Mouse (Mus musculus) Patski (cell line): ENCODE measurements around the gene Vasn. TPM values are rescaled to one million over a fixed set of nuclear protein-coding genes. Genes with fewer than 3 reads are reported as not detected.

Experiments used
- ATAC-seq: fragments of 100-300 bp; one replicate; pipeline ENCODE4 v1.8.0; 2021
- CTCF ChIA-PET: fragments of 350-600 bp; sonication (Branson Sonifier 250); formaldehyde crosslinking; loops from one replicate; lab custom pipeline; 2022; ENCODE audit warnings: inconsistent platforms; lab: Charles Lee
- POLR2A ChIA-PET: fragments of 350-600 bp; sonication (Branson Sonifier 250); formaldehyde crosslinking; loops from one replicate; lab custom pipeline; 2022; ENCODE audit warnings: antibody characterized with exemption, inconsistent platforms; lab: Charles Lee
- DNase-seq: peaks from one replicate; pipeline ENCODE4 v3.0.0-alpha.2; 2011; ENCODE audit warnings: low read depth, low spot score
- H3K27me3 ChIP-seq: fragments of 371-371 bp; one replicate; pipeline ENCODE4 v1.5.1; 2021
- CTCF ChIP-seq: fragments of 100-300 bp; IDR thresholded peaks from one replicate; pipeline ENCODE4 v1.5.1; 2021
- in situ Hi-C: fragments of 300-500 bp; cut with MboI; formaldehyde crosslinking; loops from 3 replicates; pipeline ENCODE4 v1.11.1; 2018; ENCODE audit warnings: low pct_unique_long_range_greater_than_20kb, mixed read lengths
- polyA plus RNA-seq: library from polyadenylated mRNA; unstranded; gene quantifications from one replicate; pipeline ENCODE4 v1.2.3, GENCODE M21; 2021

Vasn gene
- polyA plus RNA-seq, 1 experiment from 2014 or later: 74.5 TPM

DNA sequence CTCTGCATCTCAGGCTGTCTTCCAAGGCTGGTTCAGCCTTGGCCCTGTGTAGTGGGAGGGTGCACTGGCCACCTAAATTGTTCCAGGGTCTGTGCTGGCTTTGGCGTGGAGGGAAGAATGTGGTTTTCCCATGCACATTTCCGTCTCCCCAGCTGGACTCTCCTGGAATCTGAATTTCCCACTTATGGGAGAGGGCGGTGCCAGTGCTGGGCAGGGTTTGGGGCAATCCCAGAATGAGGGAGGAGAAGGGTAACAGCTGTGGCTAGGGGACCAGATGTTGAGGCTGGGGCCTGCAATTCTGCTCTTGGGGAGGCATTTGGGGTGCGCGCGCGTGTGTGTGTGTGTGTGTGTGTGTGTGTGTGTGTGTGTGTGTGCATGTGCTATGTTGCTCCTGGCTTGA is 42.4 kb upstream of the Vasn start:
- DNase-seq (no peak), ATAC-seq (no peak)
- H3K27me3 ChIP-seq: no peaks in the 10 kb centered on the region
- in situ Hi-C loops: no loop called here
- no peak for TF ChIP-seq CTCF
- POLR2A ChIA-PET: interaction anchor here (0.9 to 5.6 kb wide), 2 partner anchors 9 to 38 kb away, joined by 3 to 34 read pairs; partner anchors contain the start of gene Tfap4
- CTCF ChIA-PET: interaction anchor here (1.7 to 6.8 kb wide), 2 partner anchors 10 to 20 kb away, joined by 4 to 94 read pairs; no protein-coding TSS in a partner anchor

DNA sequence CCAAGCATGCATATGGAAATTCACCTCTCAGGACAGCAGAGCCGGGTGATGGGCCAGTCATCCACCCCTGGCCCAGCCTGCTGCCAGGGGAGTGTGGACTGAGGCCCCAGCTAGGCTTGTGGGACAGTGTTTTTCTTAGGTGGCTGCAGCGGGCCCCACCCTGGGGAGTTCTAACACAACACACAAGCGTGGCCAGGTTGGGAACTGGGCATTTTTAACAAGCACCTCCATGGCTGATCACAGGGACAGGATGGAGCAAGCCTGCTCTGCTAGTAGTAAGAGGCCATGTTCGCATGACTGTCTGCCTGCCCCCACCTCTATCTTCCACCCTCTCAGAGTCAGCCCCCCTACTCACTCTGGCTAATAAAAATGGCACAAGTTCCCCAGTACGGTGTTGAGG is 41.7 kb upstream of the Vasn start:
- DNase-seq (no peak), ATAC-seq (no peak)
- H3K27me3 ChIP-seq: no peaks in the 10 kb centered on the region
- in situ Hi-C loops: no loop called here
- ChIA-PET CTCF (interaction anchor here (6.8 kb wide), 1 partner anchor 10 kb away, joined by 94 read pairs; no protein-coding TSS in a partner anchor), POLR2A (no interaction called here)
- TF ChIP-seq CTCF: no peak

DNA sequence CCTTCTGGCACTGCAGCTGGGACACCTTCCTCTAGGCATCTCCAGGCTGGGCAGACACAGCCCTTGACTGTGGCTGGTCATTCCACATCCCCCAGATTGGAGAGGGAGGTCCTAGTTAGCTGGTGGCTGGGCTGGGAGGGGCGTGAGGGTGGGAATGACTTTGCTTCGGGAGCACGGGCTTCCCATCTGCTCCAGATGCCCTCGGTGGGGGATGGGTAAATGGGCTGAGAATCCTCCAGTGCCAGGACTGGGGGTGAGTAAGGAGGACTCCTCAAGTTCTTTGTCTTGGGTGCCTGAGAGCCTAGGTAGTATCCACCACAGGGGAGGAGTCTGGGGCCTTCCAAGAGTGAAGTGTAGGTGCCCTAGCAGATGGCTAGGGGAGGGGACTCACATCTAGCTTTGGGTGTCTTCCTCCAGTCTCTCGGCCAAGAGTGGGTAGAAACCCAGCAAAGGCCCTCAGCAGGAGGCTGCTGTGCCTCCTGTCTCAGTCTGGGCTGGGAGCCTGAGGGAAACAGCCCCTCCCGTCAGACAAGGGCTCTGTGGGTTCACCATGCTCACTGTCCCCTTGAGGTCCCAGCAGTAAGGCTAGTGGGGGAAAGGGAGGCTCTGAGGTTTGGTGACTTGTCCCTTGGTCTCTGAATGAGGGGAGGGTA is 40.7 kb upstream of the Vasn start:
- ChIA-PET POLR2A (no interaction called here), CTCF (no interaction called here)
- TF ChIP-seq CTCF: no peak

DNA sequence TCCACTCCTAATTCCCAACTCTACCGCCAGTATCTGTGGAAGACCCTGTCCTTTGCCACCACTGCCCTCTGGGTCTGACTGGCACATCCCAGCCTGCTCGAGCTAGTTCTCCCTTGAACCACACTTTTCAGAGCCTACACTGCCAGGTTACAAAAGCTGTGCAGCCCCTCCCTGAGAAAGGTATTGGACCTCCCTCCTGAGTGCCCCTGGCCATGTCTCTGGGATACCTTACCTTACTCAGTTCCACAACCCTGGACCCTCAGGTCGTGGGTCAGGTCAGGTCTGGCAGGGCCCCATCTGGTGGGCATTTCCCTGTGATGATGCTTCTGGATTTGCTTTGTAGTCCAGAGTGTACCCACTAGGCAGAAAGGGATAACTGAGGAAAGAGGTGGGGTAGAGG is 40.1 kb upstream of the Vasn start:
- no peak for TF ChIP-seq CTCF
- POLR2A ChIA-PET: interaction anchor here (1.2 kb wide), 1 partner anchor 40 kb away, joined by 7 read pairs; the partner anchor contains the start of gene Tfap4
- CTCF ChIA-PET: interaction anchor here (1.4 kb wide), 1 partner anchor 13 kb away, joined by 3 read pairs; no protein-coding TSS in a partner anchor
- no peak for DNase-seq
- in situ Hi-C loops: no loop called here
- no peaks in the 10 kb centered on the region for H3K27me3 ChIP-seq
- no peak for ATAC-seq

More for the DNA sequence above, 40.7 kb upstream of the Vasn start:
- H3K27me3 ChIP-seq: no peaks in the 10 kb centered on the region
- ATAC-seq (no peak), DNase-seq (no peak)
- in situ Hi-C loops: no loop called here

DNA sequence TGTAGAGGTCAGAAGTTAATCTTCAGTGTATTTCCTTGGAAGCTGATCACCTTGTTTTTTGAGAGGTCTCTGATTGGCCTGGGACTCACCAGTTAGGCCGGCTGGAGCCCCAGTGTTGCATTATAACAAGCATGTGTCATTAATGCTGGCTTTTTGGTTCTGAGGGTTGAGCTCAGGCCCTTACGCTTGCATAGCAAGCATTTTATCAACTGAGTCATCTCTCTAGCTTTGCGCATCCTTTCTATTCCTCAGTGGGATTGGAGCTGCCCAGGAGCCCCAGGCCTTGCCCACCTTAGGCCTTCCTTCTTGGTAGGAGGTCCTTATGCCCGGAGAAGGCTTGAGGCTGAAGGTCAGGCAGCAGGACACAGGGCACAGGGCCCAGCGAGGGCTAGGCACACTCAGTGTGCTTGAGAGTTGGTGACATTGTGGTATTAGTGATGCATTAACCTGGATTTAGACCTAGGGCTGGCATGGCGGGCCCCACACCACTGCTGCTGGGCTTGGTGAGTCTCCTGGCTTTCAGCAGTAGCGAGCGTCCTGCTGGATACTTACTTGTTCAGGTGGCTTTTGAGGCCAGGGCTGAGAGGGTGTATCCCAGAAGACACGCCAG is 38.9 kb upstream of the Vasn start:
- ChIA-PET POLR2A (interaction anchor here (0.7 to 1.2 kb wide), 4 partner anchors 14 to 313 kb away, joined by 3 to 7 read pairs (median 3); partner anchors contain the start of gene Tfap4), CTCF (interaction anchor here (1.1 to 2.3 kb wide), 3 partner anchors 8 to 23 kb away, joined by 3 to 9 read pairs (median 3); no protein-coding TSS in a partner anchor)
- in situ Hi-C loops: no loop called here
- H3K27me3 ChIP-seq: no peaks in the 10 kb centered on the region
- peak; percentile 53 for ATAC-seq
- no peak for DNase-seq
- no peak for TF ChIP-seq CTCF

DNA sequence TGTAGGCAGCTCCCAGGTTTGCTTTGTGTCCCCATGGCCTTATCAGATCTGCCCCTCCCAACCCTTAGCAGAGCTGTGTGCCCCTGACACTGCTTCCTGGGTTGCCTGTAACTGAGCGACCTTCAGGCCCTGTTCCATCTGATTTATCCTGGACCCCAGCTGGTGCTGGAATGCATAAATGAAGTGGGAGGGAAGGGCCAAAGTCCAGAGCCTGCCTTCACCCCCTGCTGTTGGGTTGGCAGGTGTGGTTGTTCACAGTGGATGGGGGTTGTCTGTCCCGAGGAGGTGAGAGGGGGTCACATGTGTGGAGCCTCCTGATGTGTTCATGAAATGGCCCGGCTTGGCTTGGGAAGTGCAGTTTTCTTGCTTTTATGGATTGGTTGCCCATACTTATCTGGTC is 37.6 kb upstream of the Vasn start:
- H3K27me3 ChIP-seq: no peaks in the 10 kb centered on the region
- CTCF ChIA-PET: interaction anchor here (2.3 kb wide), 1 partner anchor 10 kb away, joined by 9 read pairs; no protein-coding TSS in a partner anchor
- in situ Hi-C loops: no loop called here
- POLR2A ChIA-PET: no interaction called here
- TF ChIP-seq CTCF: no peak
- DNase-seq: no peak
- no peak for ATAC-seq

DNA sequence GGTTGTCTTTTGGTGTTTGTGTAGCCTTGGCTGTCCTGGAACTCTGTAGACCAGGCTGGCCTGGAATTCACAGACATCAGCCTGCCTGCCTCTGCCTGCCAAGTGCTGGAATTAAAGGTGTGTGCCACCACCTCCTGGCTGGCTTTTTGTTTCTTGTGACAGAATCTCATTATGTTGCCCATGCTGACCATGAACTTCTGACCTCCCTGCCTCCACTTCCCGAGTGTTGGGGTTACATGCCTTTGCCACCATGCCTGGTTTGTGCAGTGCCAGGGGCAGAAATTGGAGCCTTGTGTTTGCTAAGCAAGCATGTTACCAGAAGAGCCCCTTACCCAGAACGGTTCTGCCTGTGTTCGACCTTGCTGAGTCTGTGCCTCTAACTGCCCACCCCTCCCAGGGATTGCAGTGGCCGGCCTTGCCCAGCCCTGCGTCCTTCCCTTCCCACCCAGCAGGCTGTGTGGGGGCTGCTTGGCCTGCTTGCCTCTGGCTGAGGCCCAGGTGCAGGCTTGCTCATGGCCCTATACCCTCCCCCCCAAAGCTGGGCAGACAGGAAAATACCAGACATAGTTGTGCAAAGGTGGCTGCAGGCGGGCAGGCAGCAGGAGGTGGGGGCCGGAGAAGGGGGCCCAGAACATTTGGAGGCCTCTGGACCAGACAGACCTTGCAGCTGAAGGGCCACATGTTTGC is 36.8 kb upstream of the Vasn start:
- POLR2A ChIA-PET: interaction anchor here (0.6 kb wide), 1 partner anchor 9 kb away, joined by 3 read pairs; no protein-coding TSS in a partner anchor
- TF ChIP-seq CTCF: no peak
- in situ Hi-C loops: no loop called here
- no peaks in the 10 kb centered on the region for H3K27me3 ChIP-seq
- DNase-seq: no peak
- peak; percentile 6 for ATAC-seq
- CTCF ChIA-PET: interaction anchor here (0.8 to 2.3 kb wide), 2 partner anchors 10 to 11 kb away, joined by 3 to 9 read pairs; no protein-coding TSS in a partner anchor

DNA sequence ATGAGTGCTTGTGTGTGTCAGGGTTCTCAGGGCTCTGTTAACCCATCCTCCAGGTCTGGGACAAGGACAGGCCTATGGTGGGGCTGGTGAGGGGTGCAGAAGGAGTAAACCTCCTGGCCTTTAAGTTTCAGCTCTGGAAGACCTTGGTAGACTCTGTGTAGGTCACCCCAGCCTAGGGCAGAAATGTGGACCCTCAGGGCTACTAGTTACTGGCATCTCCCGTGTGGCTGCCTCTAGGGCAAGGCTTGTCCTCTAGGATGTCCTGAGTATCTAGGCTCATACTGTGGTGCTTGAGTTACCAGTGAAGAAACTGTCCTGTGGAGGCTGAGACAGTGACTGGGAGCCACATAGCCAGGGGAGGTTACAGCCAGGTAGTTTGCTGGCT is 36.3 kb upstream of the Vasn start:
- no peak for TF ChIP-seq CTCF
- ATAC-seq: no peak
- POLR2A ChIA-PET: interaction anchor here (0.6 kb wide), 1 partner anchor 10 kb away, joined by 3 read pairs; no protein-coding TSS in a partner anchor

DNA sequence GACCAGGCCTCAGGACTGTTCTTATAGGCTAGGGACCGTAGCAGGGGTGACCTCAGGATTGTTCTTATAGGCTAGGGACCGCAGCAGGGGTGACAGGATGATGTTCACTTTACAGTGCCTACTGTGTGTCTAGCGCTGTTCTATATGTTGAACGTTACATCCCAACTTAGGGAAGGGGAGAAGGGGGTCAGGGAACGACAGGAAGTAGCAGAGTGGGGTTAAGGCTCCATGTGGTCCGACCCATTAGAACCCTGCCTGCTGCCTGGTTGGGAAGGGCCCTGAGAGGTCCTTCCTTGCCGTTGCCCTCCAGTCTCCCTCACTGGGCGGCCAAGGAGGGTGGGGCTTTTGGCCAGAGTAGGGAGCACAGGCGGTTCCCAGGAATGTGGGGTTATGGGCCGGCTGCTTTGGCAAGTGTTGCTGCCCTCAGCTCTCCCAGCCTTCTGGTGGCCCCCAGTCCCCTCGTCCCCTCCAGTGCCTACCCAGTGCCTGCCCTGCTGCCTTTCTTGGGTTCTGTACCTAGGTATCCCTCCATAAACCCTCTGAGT is 35.4 kb upstream of the Vasn start:
- ChIA-PET CTCF (no interaction called here), POLR2A (interaction anchor here (4.8 kb wide), 1 partner anchor 10 kb away, joined by 34 read pairs; the partner anchor contains the start of gene Glis2)
- no peak for ATAC-seq
- in situ Hi-C loops: no loop called here
- no peaks in the 10 kb centered on the region for H3K27me3 ChIP-seq
- TF ChIP-seq CTCF: no peak
- no peak for DNase-seq

More for the DNA sequence above, 36.3 kb upstream of the Vasn start:
- H3K27me3 ChIP-seq: no peaks in the 10 kb centered on the region
- no peak for DNase-seq
- in situ Hi-C loops: no loop called here
- CTCF ChIA-PET: interaction anchor here (0.8 kb wide), 1 partner anchor 10 kb away, joined by 3 read pairs; no protein-coding TSS in a partner anchor
